Mouse (Mus musculus) lung, embryonic 16.5 days (tissue): ENCODE results near the gene Hcn1. TPM values are rescaled to one million over a fixed set of nuclear protein-coding genes. Genes with fewer than 3 reads are reported as not detected.

Experiments used
- ATAC-seq: fragments of 200-750 bp; cut with Nextera tagmentation; 2 replicates; pipeline ENCODE4 v1.8.0; 2017; ENCODE audit warnings: low read depth, mild to moderate bottlenecking, moderate library complexity
- H3K27ac ChIP-seq: fragments of 300-500 bp; sonication (generic); 2 replicates; pipeline ENCODE4 v1.5.1; 2014; ENCODE audit warnings: mild to moderate bottlenecking, control low read depth, low read length
- H3K27me3 ChIP-seq: fragments of 300-500 bp; sonication (generic); 2 replicates; pipeline ENCODE4 v1.6.1; 2014; ENCODE audit warnings: low read depth, low read length, mixed read lengths; ENCODE audit not compliant: control insufficient read depth, insufficient read depth
- H3K36me3 ChIP-seq: fragments of 300-500 bp; sonication (generic); 2 replicates; pipeline ENCODE4 v1.6.1; 2014; ENCODE audit warnings: low read length; ENCODE audit not compliant: control insufficient read depth, insufficient read depth
- H3K4me1 ChIP-seq: fragments of 300-500 bp; sonication (generic); replicated peaks from 2 replicates; pipeline ENCODE4 v1.6.1; 2014; ENCODE audit warnings: low read length, mixed read lengths; ENCODE audit not compliant: control insufficient read depth, insufficient read depth
- H3K4me2 ChIP-seq: fragments of 300-500 bp; sonication (generic); 2 replicates; pipeline ENCODE4 v1.6.1; 2014; ENCODE audit warnings: low read depth, low read length, control low read depth
- H3K4me3 ChIP-seq: fragments of 300-500 bp; sonication (generic); 2 replicates; pipeline ENCODE4 v1.5.1; 2014; ENCODE audit warnings: mild to moderate bottlenecking, low read length, control low read depth
- H3K9ac ChIP-seq: fragments of 300-500 bp; sonication (generic); 2 replicates; pipeline ENCODE4 v1.6.1; 2014; ENCODE audit warnings: low read length, control low read depth
- H3K9me3 ChIP-seq: fragments of 300-500 bp; sonication (generic); 2 replicates; pipeline ENCODE4 v1.6.1; 2016; ENCODE audit warnings: low read length; ENCODE audit not compliant: control insufficient read depth
- WGBS: fragments of 180-500 bp; shearing (Covaris S2); extraction: QIAGEN DNeasy Blood & Tissue Kit; methylation state at CpG from one replicate; pipeline ENCODE4 v1.1.7; 2014; 5-methylcytosine and 5-hydroxymethylcytosine counted together
- polyA plus RNA-seq: library from polyadenylated mRNA; unstranded; fragments of >200 nt; fragmentation: Nextera tagmentation; extraction: Ambion mirVana; gene quantifications from 2 replicates; pipeline ENCODE4 v1.2.1, GENCODE M21; 2015

Hcn1 gene
- polyA plus RNA-seq, 1 experiment from 2014 or later: 0.18 TPM

GRCm38 (mm10) chr13:117604971-117605750 lies 3.0 kb downstream of the Hcn1 start:
- no peak for ATAC-seq
- Histone ChIP-seq H3K27ac (no peak overlapping the region), H3K4me2 (no peak overlapping the region), H3K4me1 (peaks cover 12% of the 10 kb centered on the region), H3K9ac (no peak overlapping the region), H3K27me3 (peaks cover 19% of the 10 kb centered on the region), H3K4me3 (no peak overlapping the region), H3K36me3 (no peaks in the 10 kb centered on the region), H3K9me3 (no peaks in the 10 kb centered on the region)
- WGBS: 80% methylated on average over 5 of the region's 5 CpGs

GRCm38 (mm10) chr13:117611881-117612280 lies 9.8 kb downstream of the Hcn1 start:
- Histone ChIP-seq H3K4me2 (no peak overlapping the region), H3K9ac (no peak overlapping the region), H3K27me3 (no peaks in the 10 kb centered on the region), H3K27ac (no peak overlapping the region), H3K9me3 (no peaks in the 10 kb centered on the region), H3K36me3 (no peaks in the 10 kb centered on the region), H3K4me3 (no peak overlapping the region), H3K4me1 (no peaks in the 10 kb centered on the region)
- no peak for ATAC-seq
- 84% methylated on average over 2 of the region's 2 CpGs for WGBS

- no peak for ATAC-seq
- no peak overlapping the region for H3K9ac ChIP-seq
- no peaks in the 10 kb centered on the region for H3K36me3 ChIP-seq
- no peak overlapping the region for H3K4me3 ChIP-seq
- no peak overlapping the region for H3K4me2 ChIP-seq
- H3K27me3 ChIP-seq: no peaks in the 10 kb centered on the region
- WGBS: 84% methylated on average over 7 of the region's 7 CpGs
- H3K27ac ChIP-seq: no peak overlapping the region
- H3K9me3 ChIP-seq: no peaks in the 10 kb centered on the region
- H3K4me1 ChIP-seq: no peaks in the 10 kb centered on the region
These were observed 17.4 kb downstream of the Hcn1 start for GRCm38 (mm10) chr13:117619544-117619943.

- H3K9ac ChIP-seq: no peak overlapping the region
- no peak overlapping the region for H3K4me2 ChIP-seq
- H3K9me3 ChIP-seq: no peaks in the 10 kb centered on the region
- H3K4me3 ChIP-seq: no peak overlapping the region
- WGBS: 57% methylated on average over 2 of the region's 2 CpGs
- ATAC-seq: no peak
- no peaks in the 10 kb centered on the region for H3K36me3 ChIP-seq
- H3K4me1 ChIP-seq: no peaks in the 10 kb centered on the region
- no peak overlapping the region for H3K27ac ChIP-seq
- no peaks in the 10 kb centered on the region for H3K27me3 ChIP-seq
These were observed 55.4 kb downstream of the Hcn1 start for GRCm38 (mm10) chr13:117657501-117657900.

GRCm38 (mm10) chr13:117658414-117659175 lies 56.5 kb downstream of the Hcn1 start:
- no peaks in the 10 kb centered on the region for H3K4me1 ChIP-seq
- WGBS: 76% methylated on average over 17 of the region's 17 CpGs
- H3K27me3 ChIP-seq: no peaks in the 10 kb centered on the region
- no peak overlapping the region for H3K9ac ChIP-seq
- H3K9me3 ChIP-seq: no peaks in the 10 kb centered on the region
- no peak overlapping the region for H3K27ac ChIP-seq
- H3K4me3 ChIP-seq: no peak overlapping the region
- H3K4me2 ChIP-seq: no peak overlapping the region
- no peaks in the 10 kb centered on the region for H3K36me3 ChIP-seq
- no peak for ATAC-seq

GRCm38 (mm10) chr13:117659511-117659910 lies 57.4 kb downstream of the Hcn1 start:
- Histone ChIP-seq H3K4me3 (no peak overlapping the region), H3K9me3 (no peaks in the 10 kb centered on the region), H3K36me3 (no peaks in the 10 kb centered on the region), H3K4me1 (no peaks in the 10 kb centered on the region), H3K27ac (no peak overlapping the region), H3K27me3 (no peaks in the 10 kb centered on the region), H3K9ac (no peak overlapping the region), H3K4me2 (no peak overlapping the region)
- no peak for ATAC-seq
- WGBS: 48% methylated on average over 7 of the region's 7 CpGs

DNA sequence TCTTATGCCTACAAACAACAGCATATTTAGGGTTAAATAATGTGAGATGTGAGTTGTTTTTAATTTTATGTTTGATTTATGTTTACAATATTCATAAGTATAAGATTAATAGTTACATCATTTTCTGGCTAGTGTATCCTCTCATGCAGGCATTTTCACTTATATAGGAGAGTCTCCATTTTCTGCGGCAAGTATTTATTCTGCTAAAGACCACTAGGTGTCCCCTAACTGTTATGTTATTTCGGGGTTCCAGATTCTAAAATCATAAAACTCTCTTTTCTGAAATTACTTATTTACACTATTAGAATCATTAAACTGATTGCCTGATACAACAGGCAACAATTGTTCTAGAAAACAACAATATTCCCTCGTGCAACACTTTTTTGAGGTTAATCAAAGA lies 60.5 kb downstream of the Hcn1 start:
- 62% methylated on average over 3 of the region's 3 CpGs for WGBS
- Histone ChIP-seq H3K4me1 (no peaks in the 10 kb centered on the region), H3K36me3 (no peaks in the 10 kb centered on the region), H3K4me2 (no peak overlapping the region), H3K9me3 (no peaks in the 10 kb centered on the region), H3K27ac (no peak overlapping the region), H3K4me3 (no peak overlapping the region), H3K9ac (no peak overlapping the region), H3K27me3 (no peaks in the 10 kb centered on the region)
- no peak for ATAC-seq

GRCm38 (mm10) chr13:117669303-117669702 lies 67.2 kb downstream of the Hcn1 start:
- WGBS: 7% methylated on average over 2 of the region's 2 CpGs
- Histone ChIP-seq H3K27me3 (no peaks in the 10 kb centered on the region), H3K27ac (no peak overlapping the region), H3K9ac (no peak overlapping the region), H3K36me3 (no peaks in the 10 kb centered on the region), H3K4me3 (no peak overlapping the region), H3K4me2 (no peak overlapping the region), H3K4me1 (no peaks in the 10 kb centered on the region), H3K9me3 (no peaks in the 10 kb centered on the region)
- peak; percentile 83 for ATAC-seq

DNA sequence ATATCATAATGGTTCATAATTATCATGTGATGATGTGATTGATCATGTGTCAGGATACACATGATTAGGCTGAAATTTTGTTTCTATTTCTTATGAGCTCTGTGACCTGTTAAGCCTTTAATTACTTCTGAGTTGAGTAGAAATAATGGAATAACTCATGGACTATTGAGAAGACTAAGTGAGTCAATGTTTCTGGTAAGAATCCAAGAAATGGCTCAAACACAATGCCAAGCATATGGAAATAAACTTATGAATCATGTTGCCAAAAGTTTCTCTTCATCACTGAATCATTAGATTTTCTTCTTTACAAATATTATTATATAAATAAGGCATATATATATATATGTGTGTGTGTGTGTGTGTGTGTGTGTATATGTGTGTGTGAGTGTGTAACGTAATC lies 69.7 kb downstream of the Hcn1 start:
- Histone ChIP-seq H3K27ac (no peak overlapping the region), H3K4me3 (no peak overlapping the region), H3K9ac (no peak overlapping the region), H3K4me2 (no peak overlapping the region), H3K27me3 (no peaks in the 10 kb centered on the region), H3K4me1 (no peaks in the 10 kb centered on the region), H3K9me3 (no peaks in the 10 kb centered on the region), H3K36me3 (no peaks in the 10 kb centered on the region)
- no peak for ATAC-seq
- WGBS: 85% methylated on average over 1 of the region's 1 CpGs
